Mouse (Mus musculus) limb, embryonic 15.5 days (tissue): ENCODE data around the gene Fgfr2. TPM values are rescaled to one million over a fixed set of nuclear protein-coding genes. Genes with fewer than 3 reads are reported as not detected.
A peak's percentile ranks its signal among the peaks of the same experiment; 100 is the strongest.

Experiments used
- ATAC-seq: fragments of 200-750 bp; cut with Nextera tagmentation; 2 replicates; pipeline ENCODE4 v1.8.0; 2017; ENCODE audit warnings: low read depth, moderate TSS enrichment; ENCODE audit not compliant: insufficient number of reproducible peaks, low FRiP score, low TSS enrichment
- H3K27ac ChIP-seq: fragments of 300-500 bp; sonication (generic); 2 replicates; pipeline ENCODE4 v1.5.1; 2015; ENCODE audit warnings: moderate library complexity, mild to moderate bottlenecking, inconsistent platforms
- H3K27me3 ChIP-seq: fragments of 300-500 bp; sonication (generic); 2 replicates; pipeline ENCODE4 v1.6.1; 2015; ENCODE audit warnings: inconsistent platforms
- H3K36me3 ChIP-seq: fragments of 300-500 bp; sonication (generic); 2 replicates; pipeline ENCODE4 v1.6.1; 2015; ENCODE audit warnings: inconsistent platforms
- H3K4me1 ChIP-seq: fragments of 300-500 bp; sonication (generic); 2 replicates; pipeline ENCODE4 v1.6.1; 2015; ENCODE audit warnings: inconsistent platforms
- H3K4me2 ChIP-seq: fragments of 300-500 bp; sonication (generic); 2 replicates; pipeline ENCODE4 v1.6.1; 2015; ENCODE audit warnings: mild to moderate bottlenecking, inconsistent platforms
- H3K4me3 ChIP-seq: fragments of 300-500 bp; sonication (generic); 2 replicates; pipeline ENCODE4 v1.5.1; 2015; ENCODE audit warnings: mild to moderate bottlenecking, inconsistent platforms
- H3K9ac ChIP-seq: fragments of 300-500 bp; sonication (generic); 2 replicates; pipeline ENCODE4 v1.6.1; 2015; ENCODE audit warnings: inconsistent platforms
- H3K9me3 ChIP-seq: fragments of 300-500 bp; sonication (generic); 2 replicates; pipeline ENCODE4 v1.6.1; 2016; ENCODE audit warnings: inconsistent platforms
- WGBS: fragments of 180-500 bp; shearing (Covaris S2); methylation state at CpG from one replicate; pipeline ENCODE4 v1.1.7; 2015; 5-methylcytosine and 5-hydroxymethylcytosine counted together
- polyA plus RNA-seq: library from polyadenylated mRNA; unstranded; fragments of >200 nt; fragmentation: Nextera tagmentation; extraction: Ambion mirVana; gene quantifications from 2 replicates; pipeline ENCODE4 v1.2.1, GENCODE M21; 2015

The Fgfr2 gene
- polyA plus RNA-seq, 1 experiment from 2014 or later = 101 TPM

DNA sequence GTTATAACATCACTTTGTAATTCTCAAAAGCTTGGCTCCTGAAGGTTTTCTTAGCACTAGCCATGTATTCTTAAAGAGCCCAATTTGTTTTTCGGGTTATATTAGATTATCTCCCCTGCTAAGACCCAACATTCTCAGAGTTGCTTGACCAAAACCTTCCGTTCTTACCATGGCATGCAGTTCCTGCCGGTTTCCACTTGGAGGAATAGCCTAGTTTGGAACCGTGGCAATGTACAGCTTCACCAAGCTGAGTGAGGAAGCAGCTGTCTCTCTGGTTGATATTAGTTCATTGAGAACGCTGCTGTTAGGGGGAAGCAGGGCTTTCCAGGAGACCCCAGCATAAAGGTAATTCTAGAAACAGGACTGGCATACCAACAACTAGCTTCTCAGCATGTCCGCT lies 1547.9 kb downstream of the Fgfr2 start:
- no peak for ATAC-seq
- WGBS = 76% methylated on average over 6 of the region's 6 CpGs
- no peak overlapping the region for H3K4me2 ChIP-seq
- no peak overlapping the region for H3K4me3 ChIP-seq
- H3K36me3 ChIP-seq = peaks cover 35% of the 10 kb centered on the region
- no peaks in the 10 kb centered on the region for H3K4me1 ChIP-seq
- no peak overlapping the region for H3K27ac ChIP-seq
- H3K27me3 ChIP-seq = no peaks in the 10 kb centered on the region
- no peak overlapping the region for H3K9ac ChIP-seq
- no peaks in the 10 kb centered on the region for H3K9me3 ChIP-seq

DNA sequence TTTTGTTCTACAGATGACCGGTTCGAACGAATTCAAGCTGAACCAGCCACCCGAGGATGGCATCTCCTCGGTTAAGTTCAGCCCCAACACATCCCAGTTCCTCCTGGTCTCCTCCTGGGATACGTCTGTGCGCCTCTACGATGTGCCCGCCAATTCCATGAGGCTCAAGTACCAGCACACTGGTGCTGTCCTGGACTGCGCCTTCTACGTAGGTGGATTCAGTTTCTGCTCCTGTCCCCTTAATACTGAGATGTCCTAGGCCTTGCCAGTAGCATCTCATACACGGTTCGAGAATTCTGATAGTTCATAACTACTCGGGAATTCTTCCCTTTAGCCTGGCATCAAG lies 1562.5 kb downstream of the Fgfr2 start:
- no peaks in the 10 kb centered on the region for H3K9me3 ChIP-seq
- peaks cover 32% of the 10 kb centered on the region for H3K36me3 ChIP-seq
- H3K9ac ChIP-seq = peak overlapping the region; percentile 56
- H3K4me3 ChIP-seq = peak overlapping the region; percentile 63
- peaks cover 37% of the 10 kb centered on the region for H3K27me3 ChIP-seq
- peak overlapping the region; percentile 53 for H3K4me2 ChIP-seq
- 0 out of 2 replicates have a peak, but pooled peaks have one; percentile 12 for ATAC-seq
- peaks cover 24% of the 10 kb centered on the region for H3K4me1 ChIP-seq
- H3K27ac ChIP-seq = peak overlapping the region; percentile 89
- under 1% methylated on average over 14 of the region's 14 CpGs for WGBS

DNA sequence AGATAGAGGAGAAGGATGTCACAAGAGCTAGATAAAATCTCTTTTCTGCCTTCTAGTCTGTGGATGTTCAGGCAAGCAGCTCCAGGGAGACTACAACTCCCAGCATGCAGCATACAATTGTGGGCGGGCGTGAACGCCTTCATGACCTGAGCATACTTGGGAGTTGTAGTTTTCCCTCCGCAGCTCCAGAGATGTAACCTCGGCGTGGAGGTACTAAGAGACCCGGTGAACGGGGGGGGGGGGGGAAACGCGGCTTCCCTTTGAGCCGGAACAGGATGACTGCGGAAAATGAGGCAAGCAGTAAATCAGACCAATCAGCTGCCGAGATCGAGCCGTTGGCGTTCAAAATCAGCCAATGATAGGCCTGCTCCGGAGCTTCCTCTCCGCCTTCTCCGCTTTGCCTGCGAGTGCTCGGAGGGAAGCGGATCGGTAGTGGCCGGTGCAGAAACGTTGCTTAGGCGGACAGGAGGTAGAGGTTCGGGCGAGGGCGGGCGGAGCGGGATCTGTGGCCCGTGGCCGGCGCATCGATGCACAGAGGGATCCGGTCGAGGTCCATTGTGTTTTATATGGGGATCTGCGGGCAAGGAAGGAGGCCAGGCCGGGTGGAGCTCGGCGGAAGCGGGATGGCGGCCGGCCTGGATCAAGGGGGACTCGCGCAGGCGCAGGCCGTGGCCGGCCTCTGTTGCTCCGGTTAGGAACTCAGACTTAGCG lies 1563.0 kb downstream of the Fgfr2 start, which contains the start of gene Bub3:
Gene Bub3 (plus strand): TSS at position 237 of the 711 bp plus-strand sequence.
- Histone ChIP-seq H3K36me3 (peaks cover 30% of the 10 kb centered on the region), H3K27me3 (peaks cover 42% of the 10 kb centered on the region), H3K4me3 (peak within 1 kb of the TSS; percentile 63), H3K9ac (peak within 1 kb of the TSS; percentile 56), H3K4me1 (peaks cover 29% of the 10 kb centered on the region), H3K27ac (peak within 1 kb of the TSS; percentile 89), H3K4me2 (peak within 1 kb of the TSS; percentile 53), H3K9me3 (no peaks in the 10 kb centered on the region)
- ATAC-seq = peak; percentile 94
- under 1% methylated on average over 45 of the region's 51 CpGs for WGBS

DNA sequence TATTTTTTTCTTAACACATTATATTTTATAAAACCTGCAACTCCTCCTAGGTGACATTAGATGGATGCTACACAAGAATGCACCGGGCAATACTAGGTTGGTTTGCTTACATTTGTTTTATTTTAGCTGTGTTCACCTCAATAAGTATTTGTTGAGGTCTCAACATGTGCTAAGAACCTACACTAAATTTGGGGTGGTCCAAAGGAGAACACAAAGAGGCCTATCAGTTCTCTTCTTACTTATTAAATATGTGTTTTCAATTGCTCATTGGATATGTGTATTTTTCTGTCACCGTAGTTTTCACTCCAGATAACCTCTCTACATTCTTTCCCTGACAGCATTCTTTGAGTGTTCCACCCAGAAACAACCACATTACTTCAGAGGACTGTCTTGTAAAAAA lies 1565.4 kb downstream of the Fgfr2 start:
- Histone ChIP-seq H3K4me3 (no peak overlapping the region), H3K4me2 (no peak overlapping the region), H3K36me3 (peaks cover 10% of the 10 kb centered on the region), H3K27ac (no peak overlapping the region), H3K9me3 (no peaks in the 10 kb centered on the region), H3K4me1 (peaks cover 46% of the 10 kb centered on the region), H3K27me3 (peaks cover 66% of the 10 kb centered on the region), H3K9ac (no peak overlapping the region)
- WGBS = 35% methylated on average over 2 of the region's 2 CpGs
- no peak for ATAC-seq

DNA sequence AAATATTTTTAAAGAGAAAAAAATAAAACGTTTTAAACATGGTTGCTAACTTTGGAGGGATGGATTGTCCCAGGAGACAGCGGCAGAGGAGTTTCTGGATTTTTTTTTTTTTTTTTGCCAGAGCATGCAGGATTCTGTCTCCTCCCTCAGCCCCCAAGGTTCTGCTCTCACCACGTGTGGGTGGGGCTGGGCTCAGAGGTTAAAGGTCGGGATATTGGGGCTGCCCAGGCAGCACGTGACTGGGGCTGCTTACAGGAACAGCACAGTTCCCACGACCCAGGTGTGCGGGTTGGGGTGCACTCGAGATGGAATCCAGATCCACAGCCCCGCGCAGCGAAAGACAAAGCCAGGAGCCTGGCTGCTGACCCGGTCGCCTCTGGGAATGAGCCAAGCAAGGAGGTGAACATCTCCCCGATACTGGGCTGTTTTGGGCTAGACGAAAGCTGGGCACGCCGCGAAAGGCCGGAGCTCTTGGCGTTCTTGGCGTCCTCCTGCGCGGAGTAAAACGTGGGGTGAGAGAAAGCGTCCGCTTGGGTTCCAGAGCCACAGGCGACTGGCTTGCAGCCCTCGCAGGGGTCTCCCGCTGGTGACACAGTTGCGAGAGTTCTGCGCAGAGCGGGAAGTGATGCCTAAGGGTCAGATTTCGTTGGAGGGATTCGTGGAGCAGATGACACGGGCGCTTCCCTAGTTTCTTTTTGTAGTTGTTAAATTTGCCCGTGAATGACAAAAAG lies 1566.4 kb downstream of the Fgfr2 start:
- Histone ChIP-seq H3K4me2 (0 out of 2 replicates have a peak overlapping the region, but pooled peaks have one; percentile 4), H3K4me3 (no peak overlapping the region), H3K9me3 (no peaks in the 10 kb centered on the region), H3K27me3 (peaks cover 76% of the 10 kb centered on the region), H3K4me1 (peaks cover 39% of the 10 kb centered on the region), H3K27ac (no peak overlapping the region), H3K9ac (no peak overlapping the region), H3K36me3 (no peaks in the 10 kb centered on the region; the same call in 1 of the 2 replicates)
- ATAC-seq = no peak
- WGBS = under 1% methylated on average over 37 of the region's 37 CpGs

DNA sequence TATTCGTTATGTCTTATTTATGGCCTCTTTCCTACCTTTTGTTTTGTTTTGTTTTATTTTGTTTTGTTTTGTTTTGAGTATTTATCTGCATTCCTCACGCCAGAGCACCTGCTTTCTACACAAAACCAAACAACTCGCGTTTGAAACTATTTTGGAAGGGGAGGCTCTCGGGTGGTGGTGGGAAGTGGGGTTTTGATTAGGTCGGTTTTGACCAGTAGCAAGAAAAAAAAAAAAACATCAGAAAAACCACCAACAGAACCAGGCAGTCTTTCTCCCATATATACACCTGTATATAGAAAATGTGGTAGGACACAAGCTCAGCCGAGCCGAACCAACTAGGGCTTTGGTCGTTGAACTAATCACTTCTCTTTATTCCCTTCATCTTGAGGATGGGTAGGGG lies 1567.0 kb downstream of the Fgfr2 start:
- Histone ChIP-seq H3K36me3 (no peaks in the 10 kb centered on the region), H3K4me2 (peak overlapping the region; percentile 35; the same call in 1 of the 2 replicates), H3K4me1 (peaks cover 36% of the 10 kb centered on the region), H3K9me3 (no peaks in the 10 kb centered on the region), H3K9ac (no peak overlapping the region), H3K4me3 (peak overlapping the region; percentile 26; the same call in 1 of the 2 replicates), H3K27me3 (peaks cover 82% of the 10 kb centered on the region), H3K27ac (no peak overlapping the region)
- ATAC-seq = no peak
- WGBS = under 1% methylated on average over 9 of the region's 9 CpGs

DNA sequence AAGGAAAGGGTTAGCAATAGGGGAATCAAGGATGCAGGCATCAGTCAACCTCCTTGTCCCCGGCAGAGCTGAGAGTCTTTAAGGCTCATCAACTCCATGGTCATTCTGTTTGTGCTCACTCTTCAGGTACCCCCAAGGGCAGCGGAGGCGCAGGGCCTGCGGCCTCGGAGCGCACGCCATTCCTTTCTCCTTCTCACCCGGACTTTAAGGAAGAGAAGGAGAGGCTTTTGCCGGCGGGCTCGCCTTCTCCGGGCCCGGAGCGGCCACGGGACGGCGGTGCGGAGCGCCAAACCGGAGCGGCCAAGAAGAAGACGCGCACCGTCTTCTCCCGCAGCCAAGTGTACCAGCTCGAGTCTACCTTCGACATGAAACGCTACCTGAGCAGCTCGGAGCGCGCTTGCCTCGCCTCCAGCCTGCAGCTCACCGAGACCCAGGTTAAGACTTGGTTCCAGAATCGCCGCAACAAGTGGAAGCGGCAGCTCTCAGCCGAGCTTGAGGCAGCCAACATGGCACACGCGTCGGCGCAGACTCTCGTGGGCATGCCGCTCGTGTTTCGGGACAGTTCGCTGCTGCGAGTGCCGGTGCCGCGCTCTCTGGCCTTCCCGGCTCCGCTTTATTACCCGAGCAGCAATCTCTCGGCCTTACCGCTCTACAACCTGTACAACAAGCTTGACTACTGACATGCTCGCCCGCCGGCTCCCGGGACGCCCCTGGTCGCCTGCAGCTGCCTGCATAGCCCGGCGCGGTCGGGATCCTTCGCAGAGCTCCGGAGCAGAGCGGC lies 1567.7 kb downstream of the Fgfr2 start:
- no peak for ATAC-seq
- H3K4me3 ChIP-seq = peak overlapping the region; percentile 26
- WGBS = under 1% methylated on average over 68 of the region's 68 CpGs

DNA sequence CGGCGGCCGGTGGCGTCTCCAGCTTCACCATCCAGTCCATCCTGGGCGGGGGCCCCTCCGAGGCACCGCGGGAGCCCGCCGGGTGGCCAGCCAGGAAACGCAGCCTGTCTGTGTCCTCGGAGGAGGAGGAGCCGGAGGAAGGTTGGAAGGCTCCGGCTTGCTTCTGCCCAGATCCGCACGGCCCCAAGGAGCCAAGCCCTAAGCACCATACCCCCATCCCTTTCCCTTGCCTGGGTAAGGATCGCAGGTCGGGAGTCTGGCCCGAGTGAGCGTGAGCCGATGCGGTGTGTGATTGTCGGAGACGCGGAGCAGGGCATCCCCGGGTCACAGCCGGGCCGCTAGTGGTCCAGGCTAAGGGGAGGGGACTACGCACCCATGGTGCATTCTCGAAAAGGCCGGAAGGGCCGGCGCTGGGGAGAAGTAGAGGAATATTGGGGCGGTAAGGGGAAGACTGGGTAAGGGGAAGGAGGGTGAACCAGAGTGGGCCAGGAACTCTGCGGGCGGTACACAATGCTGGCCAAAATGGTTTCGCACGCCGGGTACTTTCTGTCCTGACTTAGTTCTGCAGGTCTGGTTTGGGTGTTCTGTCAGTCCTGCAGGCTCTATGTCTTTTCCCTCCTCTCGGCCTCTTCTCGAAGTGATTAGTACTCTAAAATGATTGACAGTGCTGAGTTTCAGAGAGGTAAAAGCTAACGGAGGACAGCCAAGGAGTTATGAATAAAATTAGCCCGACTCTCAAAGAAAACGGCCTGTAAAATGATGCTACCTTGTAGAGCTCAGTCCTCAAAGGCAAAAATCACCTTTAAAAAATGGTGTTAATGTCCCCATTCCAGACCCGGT lies 1568.6 kb downstream of the Fgfr2 start:
- Histone ChIP-seq H3K9me3 (no peaks in the 10 kb centered on the region), H3K27me3 (peaks cover 98% of the 10 kb centered on the region), H3K36me3 (no peaks in the 10 kb centered on the region), H3K4me1 (peaks cover 34% of the 10 kb centered on the region), H3K4me2 (peak overlapping the region; percentile 56), H3K27ac (no peak overlapping the region), H3K9ac (no peak overlapping the region), H3K4me3 (peak overlapping the region; percentile 34)
- ATAC-seq = no peak
- 1% methylated on average over 45 of the region's 45 CpGs for WGBS

More for the DNA sequence above, 1567.7 kb downstream of the Fgfr2 start:
- Histone ChIP-seq H3K4me1 (peaks cover 34% of the 10 kb centered on the region), H3K9ac (no peak overlapping the region), H3K36me3 (no peaks in the 10 kb centered on the region), H3K4me2 (peak overlapping the region; percentile 35), H3K27me3 (peaks cover 89% of the 10 kb centered on the region), H3K27ac (no peak overlapping the region), H3K9me3 (no peaks in the 10 kb centered on the region)

DNA sequence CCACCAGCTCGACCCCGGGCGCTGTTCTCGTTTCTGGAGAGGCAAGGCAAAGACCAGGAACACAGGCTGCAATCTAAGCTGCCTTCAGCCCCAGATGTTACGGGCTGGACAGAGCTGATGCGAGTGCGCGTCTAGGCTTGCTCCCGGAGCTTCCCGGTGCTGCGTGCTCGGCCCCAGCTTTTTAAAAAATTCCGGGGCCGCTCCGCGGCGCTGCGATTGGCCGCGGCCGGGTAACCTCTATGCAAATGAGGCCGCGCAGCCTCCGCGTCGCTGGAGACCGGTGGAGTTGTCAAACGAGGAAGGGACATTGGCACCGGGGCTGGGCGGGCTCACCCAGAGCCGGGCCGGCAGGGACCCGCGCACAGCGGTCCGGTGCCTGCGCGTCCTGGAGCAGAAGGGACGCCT lies 1569.4 kb downstream of the Fgfr2 start:
- under 1% methylated on average over 39 of the region's 39 CpGs for WGBS
- ATAC-seq = 0 out of 2 replicates have a peak, but pooled peaks have one; percentile 48
- no peak overlapping the region for H3K9ac ChIP-seq

DNA sequence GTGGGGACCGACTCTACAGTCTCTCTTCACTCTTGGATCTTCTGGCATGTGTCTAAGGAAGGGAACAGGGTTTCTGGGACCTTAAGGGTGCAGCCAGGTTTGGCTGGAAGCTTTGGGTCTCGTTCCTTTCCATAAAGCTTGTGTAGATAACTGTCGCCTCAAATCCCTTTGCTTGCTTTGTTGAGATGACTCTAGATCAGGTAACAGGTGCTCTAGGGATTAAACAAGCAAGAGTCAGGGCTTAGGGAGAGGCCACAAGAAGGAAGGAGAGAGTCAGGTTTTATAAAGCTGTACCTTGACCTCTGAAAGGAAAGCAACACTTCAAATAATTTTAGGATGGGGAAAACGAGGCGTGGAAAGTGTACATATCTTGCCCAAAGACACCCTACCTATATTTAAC lies 1570.4 kb downstream of the Fgfr2 start:
- Histone ChIP-seq H3K27me3 (peaks cover 99% of the 10 kb centered on the region), H3K9ac (no peak overlapping the region), H3K9me3 (no peaks in the 10 kb centered on the region), H3K27ac (no peak overlapping the region), H3K4me2 (no peak overlapping the region), H3K4me3 (no peak overlapping the region), H3K4me1 (peaks cover 34% of the 10 kb centered on the region), H3K36me3 (no peaks in the 10 kb centered on the region)
- WGBS = 2% methylated on average over 5 of the region's 5 CpGs
- no peak for ATAC-seq

More for the DNA sequence above, 1569.4 kb downstream of the Fgfr2 start:
- Histone ChIP-seq H3K4me1 (peaks cover 34% of the 10 kb centered on the region), H3K9me3 (no peaks in the 10 kb centered on the region), H3K36me3 (no peaks in the 10 kb centered on the region), H3K4me2 (peak overlapping the region; percentile 56), H3K27me3 (peaks cover 99% of the 10 kb centered on the region), H3K4me3 (peak overlapping the region; percentile 34), H3K27ac (no peak overlapping the region)
